Mouse (Mus musculus): ENCODE results near the gene Islr2.

DNA sequence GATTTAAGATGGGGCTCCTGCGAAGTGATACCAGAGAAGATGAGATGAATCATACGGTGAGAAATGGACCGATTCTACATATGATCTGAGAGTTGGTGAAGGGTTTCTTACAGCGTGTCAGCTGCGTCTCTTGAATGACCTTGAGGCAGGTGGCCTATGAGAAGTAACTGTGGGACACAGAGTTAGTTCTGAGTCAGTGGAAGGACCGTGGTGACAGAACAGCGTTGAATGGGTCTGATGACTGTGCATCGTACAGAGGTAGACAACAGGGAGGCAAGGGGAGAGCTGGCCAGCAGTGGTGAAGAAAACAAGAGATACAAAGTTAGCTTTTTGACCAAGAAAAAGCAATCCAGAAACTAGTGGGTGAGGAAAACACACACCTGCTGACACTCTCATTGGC, 46.2 kb upstream of the Islr2 start:
- TF ChIP-seq CTCF (conservative IDR thresholded peaks at IDR 0.05; ENCODE audit: insufficient read depth, insufficient read length, low read depth, low read length) (no peak), POLR2A (IDR thresholded peaks at IDR 0.05; ENCODE audit: low read depth, low read length) (no peak)
